Mouse (Mus musculus): ENCODE results near the gene Plod3. TPM values are rescaled to one million over a fixed set of nuclear protein-coding genes. Genes with fewer than 3 reads are reported as not detected.

The Plod3 gene
- total and polyA plus RNA-seq, 2 experiments from 2014 or later = 25.2 to 63.5 TPM

DNA sequence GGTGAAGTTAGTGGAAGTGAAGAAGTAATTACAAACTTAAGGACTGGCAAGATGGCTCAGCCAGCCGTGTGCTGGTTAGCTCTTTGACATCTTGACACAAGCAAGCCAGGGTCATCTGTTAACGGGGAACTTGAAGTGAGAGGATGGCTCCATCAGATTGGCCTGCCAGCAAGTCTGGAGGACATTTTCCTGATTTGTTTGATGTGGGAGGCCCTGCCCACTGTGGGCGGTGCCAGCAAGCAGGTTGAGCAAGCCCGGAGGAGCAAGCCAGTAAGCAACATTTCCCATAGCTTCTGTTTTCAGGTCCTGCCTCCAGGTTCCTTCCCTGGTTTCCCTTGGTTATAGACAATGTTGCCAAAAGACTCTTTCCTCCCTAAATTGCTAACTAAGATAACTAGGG lies 31.2 kb upstream of the Plod3 start:
- TF ChIP-seq CTCF (IDR thresholded peaks at IDR 0.05; ENCODE audit: low read depth) = no peak
- Histone ChIP-seq H3K9me3 (ENCODE audit: low read length) (no peaks in the 10 kb centered on the region), H3K4me2 (ENCODE audit: low read depth, low read length) (no peak overlapping the region), H3K27me3 (ENCODE audit: insufficient read depth, low read length) (no peaks in the 10 kb centered on the region), H3K36me3 (ENCODE audit: insufficient read depth, low read length) (0 out of 2 replicates have a peak, but pooled peaks cover 3% of the 10 kb centered on the region), H3K4me1 (ENCODE audit: insufficient read depth, low read length) (peaks cover 16% of the 10 kb centered on the region), H3K27ac (no peak overlapping the region), H3K4me3 (ENCODE audit: low read length) (no peak overlapping the region), H3K9ac (replicated peaks; ENCODE audit: low read length) (no peak overlapping the region)
- no peak for DNase-seq (ENCODE audit: low spot score)
- WGBS = 91% methylated on average over 4 of the region's 4 CpGs
- no peak for ATAC-seq

- DNase-seq (ENCODE audit: low spot score) = no peak
- H3K4me3 ChIP-seq (ENCODE audit: low read length) = no peak overlapping the region
- no peaks in the 10 kb centered on the region for H3K27me3 ChIP-seq (ENCODE audit: insufficient read depth, low read length)
- no peak overlapping the region for H3K4me2 ChIP-seq (ENCODE audit: low read depth, low read length)
- 97% methylated on average over 1 of the region's 1 CpGs for WGBS
- no peak for ATAC-seq
- TF ChIP-seq CTCF (IDR thresholded peaks at IDR 0.05; ENCODE audit: low read depth) = no peak
- H3K36me3 ChIP-seq (ENCODE audit: insufficient read depth, low read length) = 0 out of 2 replicates have a peak, but pooled peaks cover 3% of the 10 kb centered on the region
- H3K9ac ChIP-seq (replicated peaks; ENCODE audit: low read length) = no peak overlapping the region
- peaks cover 16% of the 10 kb centered on the region for H3K4me1 ChIP-seq (ENCODE audit: insufficient read depth, low read length)
- no peaks in the 10 kb centered on the region for H3K9me3 ChIP-seq (ENCODE audit: low read length)
- no peak overlapping the region for H3K27ac ChIP-seq
These were observed 29.6 kb upstream of the Plod3 start for GRCm38 (mm10) chr5:136957250-136957649.

DNA sequence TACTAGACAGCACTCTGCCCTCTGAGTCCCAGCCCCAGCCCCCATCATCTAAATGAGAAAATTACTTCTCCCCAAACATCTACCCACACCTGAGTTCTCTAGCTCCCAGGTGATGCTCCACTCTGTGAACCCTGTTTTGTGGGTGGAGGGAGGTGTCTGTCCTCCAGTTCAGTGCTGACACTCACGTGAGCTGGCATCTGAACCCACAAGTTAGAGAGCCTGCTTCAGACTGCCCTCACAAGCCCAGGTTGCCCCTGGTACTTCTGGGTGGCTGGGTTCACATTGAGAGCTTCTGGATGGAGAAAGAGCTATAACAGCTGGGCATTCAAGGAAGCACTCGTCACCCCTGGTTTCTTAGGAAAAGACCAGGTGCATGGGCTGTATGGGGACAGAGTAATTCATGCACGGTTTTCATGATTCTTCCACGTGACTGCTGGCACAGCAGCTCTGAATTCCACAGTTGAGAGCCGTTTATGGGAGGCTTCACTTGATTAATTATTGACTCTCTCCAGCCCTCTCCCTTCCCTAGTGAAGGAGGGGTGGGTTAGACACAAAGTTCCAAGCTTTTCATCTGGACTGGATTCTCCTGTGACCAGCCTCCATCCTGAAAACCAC lies 27.7 kb upstream of the Plod3 start:
- Histone ChIP-seq H3K4me3 (ENCODE audit: low read length) (no peak overlapping the region), H3K27ac (no peak overlapping the region), H3K9me3 (ENCODE audit: low read length) (no peaks in the 10 kb centered on the region), H3K27me3 (ENCODE audit: insufficient read depth, low read length) (no peaks in the 10 kb centered on the region), H3K4me1 (ENCODE audit: insufficient read depth, low read length) (peaks cover 20% of the 10 kb centered on the region), H3K9ac (replicated peaks; ENCODE audit: low read length) (no peak overlapping the region), H3K4me2 (ENCODE audit: low read depth, low read length) (no peak overlapping the region), H3K36me3 (ENCODE audit: insufficient read depth, low read length) (peaks cover 11% of the 10 kb centered on the region)
- ATAC-seq (no peak), DNase-seq (ENCODE audit: low spot score) (no peak)
- WGBS = 59% methylated on average over 5 of the region's 5 CpGs
- no peak for TF ChIP-seq CTCF (IDR thresholded peaks at IDR 0.05; ENCODE audit: low read depth)

DNA sequence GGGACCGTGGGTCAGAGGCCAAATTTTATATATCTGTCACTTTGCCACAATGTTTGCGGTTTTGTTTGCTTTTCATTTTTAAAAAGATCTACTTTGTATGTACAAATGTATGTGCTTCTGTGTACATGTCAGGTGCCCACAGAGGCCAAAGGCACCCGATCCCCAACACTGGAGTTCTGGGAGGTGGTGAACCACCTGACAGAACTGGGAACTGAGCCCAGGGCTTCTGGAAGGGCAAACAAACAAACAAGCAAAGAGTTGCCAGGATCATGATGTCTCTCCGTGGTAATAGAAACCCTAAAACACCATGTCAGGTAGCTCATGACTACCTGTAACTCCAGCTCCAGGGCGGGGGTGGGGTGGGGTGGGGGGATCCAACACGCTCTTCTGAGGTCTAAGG lies 26.8 kb upstream of the Plod3 start:
- no peak overlapping the region for H3K4me3 ChIP-seq (ENCODE audit: low read length)
- no peak overlapping the region for H3K27ac ChIP-seq
- H3K4me2 ChIP-seq (ENCODE audit: low read depth, low read length) = no peak overlapping the region
- H3K27me3 ChIP-seq (ENCODE audit: insufficient read depth, low read length) = no peaks in the 10 kb centered on the region
- no peaks in the 10 kb centered on the region for H3K9me3 ChIP-seq (ENCODE audit: low read length)
- no peak for TF ChIP-seq CTCF (IDR thresholded peaks at IDR 0.05; ENCODE audit: low read depth)
- H3K9ac ChIP-seq (replicated peaks; ENCODE audit: low read length) = no peak overlapping the region
- peaks cover 13% of the 10 kb centered on the region; the same call in 1 of the 2 replicates for H3K4me1 ChIP-seq (ENCODE audit: insufficient read depth, low read length)
- ATAC-seq (no peak), DNase-seq (ENCODE audit: low spot score) (no peak)
- WGBS = 96% methylated on average over 6 of the region's 6 CpGs
- H3K36me3 ChIP-seq (ENCODE audit: insufficient read depth, low read length) = peaks cover 14% of the 10 kb centered on the region

GRCm38 (mm10) chr5:136961334-136961982 lies 25.4 kb upstream of the Plod3 start:
- H3K36me3 ChIP-seq (ENCODE audit: insufficient read depth, low read length) = peaks cover 28% of the 10 kb centered on the region
- DNase-seq (ENCODE audit: low spot score) = peak; percentile 52

GRCm38 (mm10) chr5:136961983-136962461 lies 24.8 kb upstream of the Plod3 start:
- DNase-seq (ENCODE audit: low spot score) (peak; percentile 95), ATAC-seq (peak; percentile 95)
- no peaks in the 10 kb centered on the region for H3K27me3 ChIP-seq (ENCODE audit: insufficient read depth, low read length)
- H3K36me3 ChIP-seq (ENCODE audit: insufficient read depth, low read length) = peaks cover 27% of the 10 kb centered on the region
- under 1% methylated on average over 20 of the region's 20 CpGs for WGBS
- H3K4me3 ChIP-seq (ENCODE audit: low read length) = peak overlapping the region; percentile 67
- H3K9me3 ChIP-seq (ENCODE audit: low read length) = no peaks in the 10 kb centered on the region
- H3K27ac ChIP-seq = peak overlapping the region; percentile 96
- peaks cover 7% of the 10 kb centered on the region; the same call in 1 of the 2 replicates for H3K4me1 ChIP-seq (ENCODE audit: insufficient read depth, low read length)
- H3K9ac ChIP-seq (replicated peaks; ENCODE audit: low read length) = peak overlapping the region; percentile 72
- H3K4me2 ChIP-seq (ENCODE audit: low read depth, low read length) = peak overlapping the region; percentile 91
- no peak for TF ChIP-seq CTCF (IDR thresholded peaks at IDR 0.05; ENCODE audit: low read depth)

More at GRCm38 (mm10) chr5:136961334-136961982, 25.4 kb upstream of the Plod3 start:
- peak overlapping the region; percentile 91 for H3K4me2 ChIP-seq (ENCODE audit: low read depth, low read length)
- H3K27ac ChIP-seq = peak overlapping the region; percentile 96
- peak; percentile 68 for ATAC-seq
- TF ChIP-seq CTCF (IDR thresholded peaks at IDR 0.05; ENCODE audit: low read depth) = no peak
- peaks cover 7% of the 10 kb centered on the region; the same call in 1 of the 2 replicates for H3K4me1 ChIP-seq (ENCODE audit: insufficient read depth, low read length)
- no peaks in the 10 kb centered on the region for H3K9me3 ChIP-seq (ENCODE audit: low read length)
- H3K27me3 ChIP-seq (ENCODE audit: insufficient read depth, low read length) = no peaks in the 10 kb centered on the region
- 22% methylated on average over 5 of the region's 5 CpGs for WGBS
- peak overlapping the region; percentile 72 for H3K9ac ChIP-seq (replicated peaks; ENCODE audit: low read length)
- H3K4me3 ChIP-seq (ENCODE audit: low read length) = peak overlapping the region; percentile 67
